Mouse (Mus musculus) spleen, adult 2 months (tissue): ENCODE measurements around the gene Pacs2.
A peak's percentile ranks its signal among the peaks of the same experiment; 100 is the strongest.

Source experiments
- CTCF ChIP-seq: fragments of 200-500 bp; IDR thresholded peaks from 2 replicates; pipeline ENCODE4 v1.5.1; 2011; ENCODE audit warnings: mild to moderate bottlenecking, inconsistent platforms; ENCODE audit not compliant: insufficient read depth, insufficient read length, insufficient replicate concordance; ENCODE audit errors: extremely low read depth
- POLR2A ChIP-seq: fragments of 200-500 bp; IDR thresholded peaks from 2 replicates; pipeline ENCODE4 v1.6.1; 2011; ENCODE audit warnings: low read depth, low read length, inconsistent platforms

DNA sequence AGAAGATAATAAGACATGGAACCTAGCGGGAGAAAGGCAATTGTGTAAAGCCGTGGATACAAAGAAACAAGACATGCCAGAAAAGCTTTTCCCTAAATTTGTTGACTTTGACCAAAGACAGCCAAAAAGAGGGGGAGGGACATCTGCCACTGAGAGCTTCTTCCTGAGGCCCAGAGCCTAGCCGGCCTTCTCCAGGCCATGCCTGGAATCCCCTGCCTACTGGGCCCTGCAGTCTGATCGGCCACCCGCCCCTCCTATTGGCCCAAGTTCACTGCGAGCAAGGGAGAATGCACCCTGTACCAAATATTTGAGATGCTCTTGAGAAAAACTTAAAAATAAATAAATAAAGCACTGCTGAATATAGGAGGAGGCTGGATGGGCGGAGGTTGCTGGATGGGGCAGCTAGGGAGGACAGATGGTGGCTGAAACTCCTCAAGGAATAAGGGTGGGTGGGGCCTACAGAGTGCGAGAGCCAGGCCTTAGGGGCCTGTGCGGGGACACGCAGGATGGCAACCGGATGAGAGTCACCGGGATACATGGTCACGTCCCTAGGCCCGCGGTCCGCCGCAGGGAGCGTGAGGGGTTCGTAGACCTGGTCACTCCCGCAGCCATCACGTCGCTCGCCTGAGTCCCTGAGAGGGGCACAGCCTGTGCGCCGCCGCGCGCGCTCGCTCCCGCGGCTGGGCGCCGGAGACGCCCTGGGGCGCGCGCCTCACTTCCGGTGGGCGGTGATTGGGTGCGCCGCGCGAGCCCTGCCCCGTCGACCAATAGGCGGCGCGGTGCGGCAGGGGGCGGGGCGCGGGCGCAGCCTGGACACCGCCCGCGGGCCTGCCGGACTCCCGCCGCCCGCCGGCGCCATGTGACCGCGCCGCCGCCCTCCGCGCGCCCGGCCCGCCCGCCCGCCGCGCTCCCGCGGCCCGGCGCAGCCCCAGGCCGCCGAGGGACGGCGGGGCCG, at the start of gene Pacs2:
- TF ChIP-seq POLR2A (peak; percentile 89), CTCF (no peak)
